Mouse (Mus musculus) E14TG2a.4 (cell line): ENCODE results near the gene Gm9573.

Experiments
- H3K27me3 ChIP-seq: 2 replicates; pipeline ENCODE4 v1.6.1; 2014; ENCODE audit warnings: low read length, control low read depth; ENCODE audit not compliant: insufficient read depth
- H3K36me3 ChIP-seq: 2 replicates; pipeline ENCODE4 v1.6.1; 2014; ENCODE audit warnings: low read length, control low read depth; ENCODE audit not compliant: insufficient read depth
- H3K4me1 ChIP-seq: replicated peaks from 2 replicates; pipeline ENCODE4 v1.6.1; 2014; ENCODE audit warnings: low read depth, low read length, control low read depth
- H3K4me3 ChIP-seq: replicated peaks from 2 replicates; pipeline ENCODE4 v1.5.1; 2014; ENCODE audit warnings: mild to moderate bottlenecking, low read length
- H3K9me3 ChIP-seq: 2 replicates; pipeline ENCODE4 v1.6.1; 2014; ENCODE audit warnings: low read length, control low read depth
- CTCF ChIP-seq: conservative IDR thresholded peaks from 2 replicates; pipeline ENCODE4 v1.5.1; 2014; ENCODE audit warnings: low read length
- NANOG ChIP-seq: IDR thresholded peaks from 2 replicates; pipeline ENCODE4 v1.6.1; 2014; ENCODE audit warnings: borderline replicate concordance, low read length, mixed read lengths
- POU5F1 ChIP-seq: IDR thresholded peaks from 2 replicates; pipeline ENCODE4 v1.6.1; 2014; ENCODE audit warnings: low read length, borderline replicate concordance

The Gm9573 gene

GRCm38 (mm10) chr17:35653086-35653485, 26.6 kb upstream of the Gm9573 start:
- Histone ChIP-seq H3K4me3 (no peak overlapping the region), H3K36me3 (peaks cover 39% of the 10 kb centered on the region), H3K9me3 (no peaks in the 10 kb centered on the region), H3K4me1 (peaks cover 46% of the 10 kb centered on the region), H3K27me3 (peaks cover 14% of the 10 kb centered on the region; the same call in 1 of the 2 replicates)
- no peak for TF ChIP-seq CTCF
- no peak for TF ChIP-seq POU5F1
- no peak for TF ChIP-seq NANOG

GRCm38 (mm10) chr17:35649429-35649828, 23.0 kb upstream of the Gm9573 start:
- Histone ChIP-seq H3K27me3 (peaks cover 31% of the 10 kb centered on the region), H3K4me3 (no peak overlapping the region), H3K9me3 (no peaks in the 10 kb centered on the region; the same call in 1 of the 2 replicates), H3K4me1 (peaks cover 37% of the 10 kb centered on the region), H3K36me3 (peaks cover 2% of the 10 kb centered on the region; the same call in 1 of the 2 replicates)
- no peak for TF ChIP-seq POU5F1
- no peak for TF ChIP-seq NANOG
- TF ChIP-seq CTCF = no peak

DNA sequence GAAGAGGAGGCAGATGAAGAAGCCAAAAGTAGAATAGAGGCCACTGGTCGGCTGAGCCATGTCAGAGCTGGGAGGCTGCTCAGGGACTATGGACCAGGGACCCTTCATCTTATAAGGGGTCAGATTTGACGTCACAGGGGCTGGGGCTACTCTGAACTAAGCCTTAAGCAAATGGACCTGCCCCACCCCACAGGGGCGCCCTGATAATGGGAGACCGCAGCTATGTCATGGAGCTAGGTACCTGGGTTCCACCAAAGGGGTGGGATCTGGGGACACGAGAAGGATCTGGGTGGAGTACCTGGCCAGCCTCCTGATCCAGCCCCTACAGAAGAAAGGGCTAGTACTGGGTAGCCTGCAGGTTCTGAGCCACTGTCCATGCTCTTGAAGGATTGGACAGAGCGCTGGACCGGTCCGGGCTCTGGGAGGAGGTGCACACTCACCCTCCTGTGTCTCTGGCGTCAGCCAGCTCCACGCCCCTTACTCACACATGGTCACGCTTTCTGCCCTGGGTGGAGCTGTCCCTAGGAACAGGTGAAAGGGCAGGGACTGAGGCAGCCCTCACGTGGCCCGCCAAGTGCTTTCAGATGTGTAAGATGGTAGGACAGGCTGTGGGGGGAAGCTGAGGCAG, 17.3 kb upstream of the Gm9573 start, which contains the start of gene Mucl3:
Mucl3 (minus strand) TSS at position 87 of the 628 bp plus-strand sequence.
- Histone ChIP-seq H3K4me1 (peaks cover 13% of the 10 kb centered on the region), H3K27me3 (peaks cover 43% of the 10 kb centered on the region), H3K36me3 (no peaks in the 10 kb centered on the region), H3K4me3 (no peak within 1 kb of the TSS), H3K9me3 (no peaks in the 10 kb centered on the region; the same call in 1 of the 2 replicates)
- TF ChIP-seq POU5F1 = no peak
- TF ChIP-seq CTCF = no peak
- no peak for TF ChIP-seq NANOG

GRCm38 (mm10) chr17:35639352-35639751, 12.9 kb upstream of the Gm9573 start:
- Histone ChIP-seq H3K4me3 (no peak overlapping the region), H3K36me3 (no peaks in the 10 kb centered on the region), H3K4me1 (peaks cover 35% of the 10 kb centered on the region), H3K27me3 (peaks cover 27% of the 10 kb centered on the region), H3K9me3 (no peaks in the 10 kb centered on the region)
- no peak for TF ChIP-seq CTCF
- TF ChIP-seq NANOG = no peak
- TF ChIP-seq POU5F1 = no peak

GRCm38 (mm10) chr17:35638475-35639190, 12.2 kb upstream of the Gm9573 start:
- TF ChIP-seq POU5F1 = no peak
- TF ChIP-seq NANOG = no peak
- no peak for TF ChIP-seq CTCF
- H3K4me1 ChIP-seq = peaks cover 40% of the 10 kb centered on the region
- H3K36me3 ChIP-seq = no peaks in the 10 kb centered on the region
- H3K9me3 ChIP-seq = no peaks in the 10 kb centered on the region
- peaks cover 20% of the 10 kb centered on the region for H3K27me3 ChIP-seq
- H3K4me3 ChIP-seq = no peak overlapping the region

DNA sequence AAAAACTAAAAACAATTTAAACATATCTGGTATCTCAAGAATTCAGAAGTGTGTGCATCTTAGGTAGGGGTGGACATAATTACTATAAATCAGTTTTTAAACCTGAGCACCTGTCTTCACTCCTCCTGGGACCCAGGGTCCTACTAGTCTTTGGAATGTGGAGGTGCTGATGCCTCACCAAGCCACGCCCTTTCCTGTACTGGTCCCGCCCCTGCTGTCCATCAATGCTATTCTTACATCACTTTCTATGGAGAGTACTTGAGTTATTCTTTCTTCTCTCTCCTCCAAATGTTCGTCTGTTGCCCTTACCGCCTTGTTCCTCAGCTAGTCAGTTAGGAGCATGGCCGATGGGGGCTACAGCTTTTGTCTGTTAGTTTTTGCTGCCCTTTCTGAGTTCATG, 9.9 kb upstream of the Gm9573 start:
- Histone ChIP-seq H3K9me3 (no peaks in the 10 kb centered on the region), H3K4me3 (no peak overlapping the region), H3K27me3 (peaks cover 4% of the 10 kb centered on the region; the same call in 1 of the 2 replicates), H3K4me1 (peaks cover 33% of the 10 kb centered on the region), H3K36me3 (no peaks in the 10 kb centered on the region)
- no peak for TF ChIP-seq NANOG
- TF ChIP-seq POU5F1 = no peak
- no peak for TF ChIP-seq CTCF

DNA sequence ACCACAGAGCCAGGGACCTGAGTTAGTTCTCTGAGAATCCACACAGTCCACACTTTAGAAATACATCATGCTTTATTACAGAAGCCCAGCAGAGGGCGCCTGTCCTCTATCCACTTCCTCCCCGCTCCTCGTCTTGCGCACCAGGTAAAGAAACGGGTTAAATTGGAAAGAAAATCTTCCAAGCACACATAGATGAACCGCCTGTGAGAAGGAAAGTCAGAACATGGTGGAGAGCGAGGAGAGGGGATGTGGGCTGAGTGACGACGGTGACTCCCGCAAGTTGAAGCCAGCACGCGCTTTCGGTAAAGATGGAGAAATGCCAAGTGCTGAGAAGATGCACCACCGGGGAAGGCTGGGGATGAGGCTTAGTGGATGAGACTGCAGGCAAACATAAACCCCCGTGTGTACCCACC, 9.3 kb upstream of the Gm9573 start:
- no peaks in the 10 kb centered on the region for H3K36me3 ChIP-seq
- peak overlapping the region; percentile 62 for H3K4me3 ChIP-seq
- H3K27me3 ChIP-seq = peaks cover 3% of the 10 kb centered on the region; the same call in 1 of the 2 replicates
- TF ChIP-seq CTCF = peak; percentile 61
- TF ChIP-seq POU5F1 = no peak
- no peak for TF ChIP-seq NANOG
- H3K4me1 ChIP-seq = peaks cover 32% of the 10 kb centered on the region
- no peaks in the 10 kb centered on the region for H3K9me3 ChIP-seq

DNA sequence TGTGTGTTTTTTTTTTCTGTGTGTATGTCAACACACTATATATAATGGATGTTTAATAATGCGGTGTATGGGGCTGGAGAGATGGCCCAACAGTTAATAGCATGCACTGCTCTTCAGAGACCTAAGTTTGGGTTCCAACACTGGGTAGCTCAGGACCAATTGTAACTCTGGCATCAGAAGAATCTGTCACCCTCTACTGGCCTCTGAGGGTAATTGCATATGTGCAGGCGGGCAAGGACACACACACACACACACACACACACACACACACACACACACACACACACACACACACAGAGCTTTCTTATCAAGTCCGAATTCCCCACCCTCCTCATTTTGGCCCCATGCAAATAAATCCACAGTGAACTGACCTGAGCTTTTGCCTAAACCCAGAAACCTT, 8.8 kb upstream of the Gm9573 start:
- Histone ChIP-seq H3K27me3 (peaks cover 3% of the 10 kb centered on the region; the same call in 1 of the 2 replicates), H3K4me3 (no peak overlapping the region), H3K4me1 (peaks cover 32% of the 10 kb centered on the region), H3K36me3 (no peaks in the 10 kb centered on the region), H3K9me3 (no peaks in the 10 kb centered on the region)
- TF ChIP-seq NANOG (no peak), CTCF (peak; percentile 35; the same call in 1 of the 2 replicates)
